8 mouse cellular contexts compared by ENCODE assay signal in the genomic region with DNA sequence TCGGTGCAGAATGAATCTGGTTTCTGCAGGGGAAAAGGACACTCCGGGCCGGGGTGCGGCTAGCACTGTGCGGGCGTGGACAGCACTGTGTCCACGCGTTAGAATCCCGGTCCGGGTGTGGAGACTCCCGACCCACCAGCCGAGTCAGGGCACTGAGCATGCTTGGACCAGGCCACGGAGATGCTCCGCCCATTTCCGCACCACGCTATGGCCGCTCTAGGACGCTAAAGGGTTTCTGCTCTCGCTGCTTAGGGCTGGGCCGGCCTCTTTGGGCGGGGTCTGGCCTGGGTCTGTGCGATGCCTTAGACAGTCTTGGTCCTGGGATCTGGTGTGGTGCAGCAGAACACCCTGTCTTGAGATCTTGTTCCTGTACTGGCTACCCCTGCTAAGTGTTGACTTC. TPM values are rescaled to one million over a fixed set of nuclear protein-coding genes. Genes with fewer than 3 reads are reported as not detected.
DNase-seq lines count a peak whose midpoint lies in the region; ATAC-seq and TF ChIP-seq lines count a peak whose summit lies in the region.

No protein-coding gene starts in this region.

- ATAC-seq in forebrain, embryonic 12.5 days (ENCODE audit: low FRiP score), result peak; percentile 100
- peak; percentile 100 for ATAC-seq in heart, postnatal 0 days (ENCODE audit: insufficient read depth, low read depth)
- ATAC-seq in liver, embryonic 16.5 days (ENCODE audit: low read depth), result peak; percentile 98
- ATAC-seq in neural tube, embryonic 14.5 days (ENCODE audit: low read depth), result peak; percentile 100

- peak; percentile 79 for TF ChIP-seq POLR2A in testis, adult 2 months (IDR thresholded peaks at IDR 0.05; ENCODE audit: control insufficient read depth, low read depth, low read length)

- H3K27me3 ChIP-seq in E14TG2a.4 (ENCODE audit: insufficient read depth, low read length), result 0 out of 2 replicates have a peak, but pooled peaks cover 2% of the 10 kb centered on the region
- no peaks in the 10 kb centered on the region for H3K27me3 ChIP-seq in forebrain, embryonic 12.5 days
- no peaks in the 10 kb centered on the region for H3K27me3 ChIP-seq in heart, postnatal 0 days (ENCODE audit: control insufficient read depth, insufficient read depth, low read length)
- no peaks in the 10 kb centered on the region; the same call in 1 of the 2 replicates for H3K27me3 ChIP-seq in liver, embryonic 16.5 days (ENCODE audit: control insufficient read depth, insufficient read depth, low read depth, low read length)
- no peaks in the 10 kb centered on the region for H3K27me3 ChIP-seq in neural tube, embryonic 14.5 days (ENCODE audit: control insufficient read depth, insufficient read depth, low read length)
- no peaks in the 10 kb centered on the region for H3K27me3 ChIP-seq in testis, adult 2 months (ENCODE audit: control insufficient read depth, insufficient read depth, low read length)

- H3K36me3 ChIP-seq in E14TG2a.4 (ENCODE audit: insufficient read depth, low read length), result no peaks in the 10 kb centered on the region
- no peaks in the 10 kb centered on the region for H3K36me3 ChIP-seq in forebrain, embryonic 12.5 days (replicated peaks)
- H3K36me3 ChIP-seq in heart, postnatal 0 days (replicated peaks; ENCODE audit: control insufficient read depth, insufficient read depth, low read length), result no peaks in the 10 kb centered on the region
- no peaks in the 10 kb centered on the region for H3K36me3 ChIP-seq in liver, embryonic 16.5 days (ENCODE audit: control insufficient read depth, insufficient read depth)
- no peaks in the 10 kb centered on the region for H3K36me3 ChIP-seq in neural tube, embryonic 14.5 days (ENCODE audit: control insufficient read depth, insufficient read depth, low read length)
- no peaks in the 10 kb centered on the region for H3K36me3 ChIP-seq in testis, adult 2 months (ENCODE audit: control insufficient read depth, insufficient read depth, low read length)

- peak overlapping the region; percentile 59 for H3K4me2 ChIP-seq in forebrain, embryonic 12.5 days
- peak overlapping the region; percentile 70 for H3K4me2 ChIP-seq in heart, postnatal 0 days (ENCODE audit: low read depth, low read length)
- peak overlapping the region; percentile 72 for H3K4me2 ChIP-seq in liver, embryonic 16.5 days (ENCODE audit: low read depth, low read length)
- peak overlapping the region; percentile 56 for H3K4me2 ChIP-seq in neural tube, embryonic 14.5 days (ENCODE audit: low read depth, low read length)

- peak overlapping the region; percentile 71 for H3K9ac ChIP-seq in forebrain, embryonic 12.5 days
- H3K9ac ChIP-seq in heart, postnatal 0 days (replicated peaks; ENCODE audit: low read depth, low read length), result peak overlapping the region; percentile 62
- peak overlapping the region; percentile 66 for H3K9ac ChIP-seq in liver, embryonic 16.5 days (ENCODE audit: low read depth, low read length)
- peak overlapping the region; percentile 67 for H3K9ac ChIP-seq in neural tube, embryonic 14.5 days (replicated peaks; ENCODE audit: low read depth, low read length)

- H3K9me3 ChIP-seq in E14TG2a.4 (ENCODE audit: low read length), result no peaks in the 10 kb centered on the region
- no peaks in the 10 kb centered on the region for H3K9me3 ChIP-seq in forebrain, embryonic 12.5 days
- H3K9me3 ChIP-seq in heart, postnatal 0 days (replicated peaks; ENCODE audit: control insufficient read depth, low read length), result no peaks in the 10 kb centered on the region
- no peaks in the 10 kb centered on the region for H3K9me3 ChIP-seq in liver, embryonic 16.5 days (replicated peaks; ENCODE audit: control insufficient read depth, low read length)
- H3K9me3 ChIP-seq in neural tube, embryonic 14.5 days (ENCODE audit: control insufficient read depth, low read length), result no peaks in the 10 kb centered on the region

- no peak for TF ChIP-seq CTCF in E14TG2a.4 (conservative IDR thresholded peaks at IDR 0.05; ENCODE audit: low read length)
- TF ChIP-seq CTCF in heart, postnatal 0 days (IDR thresholded peaks at IDR 0.05; ENCODE audit: low read depth), result no peak
- no peak for TF ChIP-seq CTCF in testis, adult 2 months (IDR thresholded peaks at IDR 0.05; ENCODE audit: control insufficient read depth, insufficient read depth, insufficient replicate concordance, low read depth, low read length)

- H3K27ac ChIP-seq in forebrain, embryonic 12.5 days, result peak overlapping the region; percentile 5; the same call in 1 of the 2 replicates
- peak overlapping the region; percentile 52; the same call in 1 of the 2 replicates for H3K27ac ChIP-seq in heart, postnatal 0 days (ENCODE audit: low read depth)
- no peak overlapping the region for H3K27ac ChIP-seq in liver, embryonic 16.5 days (ENCODE audit: low read length)
- H3K27ac ChIP-seq in neural tube, embryonic 14.5 days (ENCODE audit: low read depth, low read length), result peak overlapping the region; percentile 56
- H3K27ac ChIP-seq in testis, adult 2 months (ENCODE audit: control insufficient read depth, insufficient read depth, low read depth, low read length), result peak overlapping the region; percentile 39; the same call in 1 of the 2 replicates

- under 1% methylated on average over 22 of the region's 22 CpGs for WGBS in forebrain, embryonic 12.5 days
- WGBS in heart, postnatal 0 days, result under 1% methylated on average over 22 of the region's 22 CpGs
- under 1% methylated on average over 22 of the region's 22 CpGs for WGBS in liver, embryonic 16.5 days (ENCODE audit: insufficient replicate concordance)
- WGBS in neural tube, embryonic 14.5 days, result 1% methylated on average over 22 of the region's 22 CpGs

- no peak for TF ChIP-seq EP300 in heart, postnatal 0 days (IDR thresholded peaks at IDR 0.05; ENCODE audit: low read depth)

- H3K4me1 ChIP-seq in E14TG2a.4 (replicated peaks; ENCODE audit: low read depth, low read length), result peaks cover 33% of the 10 kb centered on the region
- no peaks in the 10 kb centered on the region for H3K4me1 ChIP-seq in forebrain, embryonic 12.5 days
- H3K4me1 ChIP-seq in heart, postnatal 0 days (ENCODE audit: control insufficient read depth, insufficient read depth), result no peaks in the 10 kb centered on the region; the same call in 1 of the 2 replicates
- H3K4me1 ChIP-seq in liver, embryonic 16.5 days (ENCODE audit: control insufficient read depth, low read depth, low read length), result no peaks in the 10 kb centered on the region; the same call in 1 of the 2 replicates
- no peaks in the 10 kb centered on the region for H3K4me1 ChIP-seq in neural tube, embryonic 14.5 days (ENCODE audit: control insufficient read depth, insufficient read depth, low read length)
- H3K4me1 ChIP-seq in testis, adult 2 months (ENCODE audit: control insufficient read depth, insufficient read depth, low read length), result peaks cover 7% of the 10 kb centered on the region

- DNase-seq in c-Kit-positive CD71-positive TER-119-positive erythroid progenitor cells, embryonic 14.5 days (ENCODE audit: low spot score), result peak; percentile 64
- peak; percentile 76 for DNase-seq in heart, postnatal 0 days (ENCODE audit: low spot score)
- peak; percentile 90 to 95 for DNase-seq in kidney, postnatal 4 days

- peak overlapping the region; percentile 88 for H3K4me3 ChIP-seq in E14TG2a.4 (replicated peaks; ENCODE audit: low read length)
- peak overlapping the region; percentile 55 for H3K4me3 ChIP-seq in forebrain, embryonic 12.5 days (replicated peaks)
- peak overlapping the region; percentile 73 for H3K4me3 ChIP-seq in heart, postnatal 0 days (ENCODE audit: low read depth, low read length)
- peak overlapping the region; percentile 75 for H3K4me3 ChIP-seq in liver, embryonic 16.5 days (ENCODE audit: low read depth, low read length)
- H3K4me3 ChIP-seq in neural tube, embryonic 14.5 days (ENCODE audit: low read depth, low read length), result peak overlapping the region; percentile 53
- peak overlapping the region; percentile 89 for H3K4me3 ChIP-seq in testis, adult 2 months (ENCODE audit: control insufficient read depth, low read depth, low read length)

RNA-seq across cellular contexts. Expression of gene Fer, which starts 13.3 kb away (rescaled TPM):
- polyA plus RNA-seq in forebrain, embryonic 12.5 days (2016; fragmentation: Nextera tagmentation; extraction: Ambion mirVana), result 34.6 and 37.7 TPM in 2 replicates
- total RNA-seq in heart, postnatal 0 days (2014; rRNA removed; ENCODE audit: low replicate concordance), result 12.4 and 15.1 TPM in 2 replicates
- 16.2 and 16.5 TPM in 2 replicates for polyA plus RNA-seq in heart, postnatal 0 days (2015; fragmentation: Nextera tagmentation; extraction: Ambion mirVana)
- 7.6 and 7.8 TPM in 2 replicates for polyA plus RNA-seq in liver, embryonic 16.5 days (2015; fragmentation: Nextera tagmentation; extraction: Ambion mirVana)
- polyA plus RNA-seq in neural tube, embryonic 14.5 days (2014; fragmentation: Nextera tagmentation; extraction: Ambion mirVana), result 41.1 and 41.4 TPM in 2 replicates
- polyA plus RNA-seq in testis, adult 2 months (2012; rRNA removed), result 11.5 TPM in 2 replicates

RNA-seq across cellular contexts. Expression of gene A930002H24Rik, which starts 14.0 kb away (rescaled TPM):
- 1.7 and 2.2 TPM in 2 replicates for polyA plus RNA-seq in forebrain, embryonic 12.5 days (2016; fragmentation: Nextera tagmentation; extraction: Ambion mirVana)
- total RNA-seq in heart, postnatal 0 days (2014; rRNA removed; ENCODE audit: low replicate concordance), result 13.4 and 21.1 TPM in 2 replicates
- 2.9 and 3.1 TPM in 2 replicates for polyA plus RNA-seq in heart, postnatal 0 days (2015; fragmentation: Nextera tagmentation; extraction: Ambion mirVana)
- 0.71 and 0.76 TPM in 2 replicates for polyA plus RNA-seq in liver, embryonic 16.5 days (2015; fragmentation: Nextera tagmentation; extraction: Ambion mirVana)
- 3.0 and 4.2 TPM in 2 replicates for polyA plus RNA-seq in neural tube, embryonic 14.5 days (2014; fragmentation: Nextera tagmentation; extraction: Ambion mirVana)
- 3.7 and 5.0 TPM in 2 replicates for polyA plus RNA-seq in testis, adult 2 months (2012; rRNA removed)
